Mouse (Mus musculus) central nervous system, embryonic 14 days (tissue): ENCODE results near the gene Frrs1. TPM values are rescaled to one million over a fixed set of nuclear protein-coding genes. Genes with fewer than 3 reads are reported as not detected.

Experiments
- polyA plus RNA-seq: library from polyadenylated mRNA; depleted of rRNA; stranded (reverse); fragments of >200 nt; gene quantifications from 2 replicates; pipeline ENCODE4 v1.2.3, GENCODE M21; 2012; rRNA removed

Gene Frrs1
- polyA plus RNA-seq: 3.1 and 3.4 TPM in 2 replicates

GRCm38 (mm10) chr3:116858941-116859685 lies at the start of gene Frrs1:
Frrs1 (plus strand) TSS chr3:116859464.

Other genes starting within 250 kb of the Frrs1 start
- 32.1 and 35.5 TPM in 2 replicates for gene Trmt13, start 244.9 kb upstream of the Frrs1 start, polyA plus RNA-seq
- 37.3 and 39.6 TPM in 2 replicates for gene Mfsd14a, start 196.8 kb upstream of the Frrs1 start, polyA plus RNA-seq
- gene Gm43191, start 178.2 kb upstream of the Frrs1 start, polyA plus RNA-seq: not detected in 2 replicates
- 10.7 and 12.1 TPM in 2 replicates for gene Slc35a3, start 146.6 kb upstream of the Frrs1 start, polyA plus RNA-seq
- gene Agl, start 51.3 kb upstream of the Frrs1 start, polyA plus RNA-seq: 13.8 and 15.0 TPM in 2 replicates
- not detected in 2 replicates for gene 4930455H04Rik, start 108.8 kb downstream of the Frrs1 start, polyA plus RNA-seq
- gene Palmd, start 109.5 kb downstream of the Frrs1 start, polyA plus RNA-seq: 9.9 and 10.6 TPM in 2 replicates